Mouse (Mus musculus) embryonic facial prominence, embryonic 13.5 days (tissue): ENCODE measurements around the gene Gm37240. TPM values are rescaled to one million over a fixed set of nuclear protein-coding genes. Genes with fewer than 3 reads are reported as not detected.
A peak's percentile ranks its signal among the peaks of the same experiment; 100 is the strongest.
"Not testable (repeated sequence)": the region's sequence is repeated elsewhere in the genome, so short reads cannot be mapped to it uniquely, and the experiment has no call there.

Experiments used
- ATAC-seq: fragments of 200-750 bp; cut with Nextera tagmentation; 2 replicates; pipeline ENCODE4 v1.8.0; 2017; ENCODE audit warnings: low read depth; ENCODE audit not compliant: insufficient number of reproducible peaks, insufficient read depth, low FRiP score, low TSS enrichment
- H3K27ac ChIP-seq: fragments of 300-500 bp; sonication (generic); 2 replicates; pipeline ENCODE4 v1.5.1; 2015; ENCODE audit warnings: moderate library complexity, mild to moderate bottlenecking, inconsistent platforms
- H3K27me3 ChIP-seq: fragments of 300-500 bp; sonication (generic); 2 replicates; pipeline ENCODE4 v1.6.1; 2015; ENCODE audit warnings: mild to moderate bottlenecking, inconsistent platforms
- H3K36me3 ChIP-seq: fragments of 300-500 bp; sonication (generic); 2 replicates; pipeline ENCODE4 v1.6.1; 2015; ENCODE audit warnings: mild to moderate bottlenecking, inconsistent platforms
- H3K4me1 ChIP-seq: fragments of 300-500 bp; sonication (generic); 2 replicates; pipeline ENCODE4 v1.6.1; 2015; ENCODE audit warnings: inconsistent platforms
- H3K4me2 ChIP-seq: fragments of 300-500 bp; sonication (generic); 2 replicates; pipeline ENCODE4 v1.6.1; 2015; ENCODE audit warnings: moderate library complexity, mild to moderate bottlenecking, inconsistent platforms
- H3K4me3 ChIP-seq: fragments of 300-500 bp; sonication (generic); 2 replicates; pipeline ENCODE4 v1.5.1; 2015; ENCODE audit warnings: mild to moderate bottlenecking, inconsistent platforms
- H3K9ac ChIP-seq: fragments of 300-500 bp; sonication (generic); 2 replicates; pipeline ENCODE4 v1.6.1; 2015; ENCODE audit warnings: mild to moderate bottlenecking, inconsistent platforms
- H3K9me3 ChIP-seq: fragments of 300-500 bp; sonication (generic); 2 replicates; pipeline ENCODE4 v1.6.1; 2016; ENCODE audit warnings: inconsistent platforms
- WGBS: fragments of 180-500 bp; shearing (Covaris S2); methylation state at CpG from one replicate; pipeline ENCODE4 v1.1.7; 2015; ENCODE audit warnings: mixed read lengths; 5-methylcytosine and 5-hydroxymethylcytosine counted together
- polyA plus RNA-seq: library from polyadenylated mRNA; unstranded; fragments of >200 nt; fragmentation: Nextera tagmentation; extraction: Ambion mirVana; gene quantifications from 2 replicates; pipeline ENCODE4 v1.2.1, GENCODE M21; 2015

Gene Gm37240
- polyA plus RNA-seq, 1 experiment from 2014 or later, result 6.3 TPM

GRCm38 (mm10) chr3:84658017-84658416, 1229.3 kb downstream of the Gm37240 start:
- no peak for ATAC-seq
- 89% methylated on average over 7 of the region's 7 CpGs for WGBS

GRCm38 (mm10) chr3:84657240-84657639, 1230.1 kb downstream of the Gm37240 start:
- peaks cover 19% of the 10 kb centered on the region for H3K4me1 ChIP-seq
- no peak overlapping the region for H3K9ac ChIP-seq
- H3K36me3 ChIP-seq, result no peaks in the 10 kb centered on the region
- WGBS, result 37% methylated on average over 6 of the region's 6 CpGs
- no peaks in the 10 kb centered on the region; the same call in 1 of the 2 replicates for H3K27me3 ChIP-seq
- no peak for ATAC-seq
- no peak overlapping the region for H3K4me3 ChIP-seq
- no peak overlapping the region for H3K27ac ChIP-seq
- H3K4me2 ChIP-seq, result no peak overlapping the region
- H3K9me3 ChIP-seq, result 0 out of 2 replicates have a peak, but pooled peaks cover 3% of the 10 kb centered on the region

More at GRCm38 (mm10) chr3:84658017-84658416, 1229.3 kb downstream of the Gm37240 start:
- Histone ChIP-seq H3K27me3 (no peaks in the 10 kb centered on the region; the same call in 1 of the 2 replicates), H3K27ac (no peak overlapping the region), H3K36me3 (no peaks in the 10 kb centered on the region), H3K9me3 (0 out of 2 replicates have a peak, but pooled peaks cover 3% of the 10 kb centered on the region), H3K4me1 (peaks cover 24% of the 10 kb centered on the region), H3K4me3 (no peak overlapping the region), H3K4me2 (no peak overlapping the region), H3K9ac (no peak overlapping the region)

GRCm38 (mm10) chr3:84655785-84656150, 1231.5 kb downstream of the Gm37240 start:
- not testable (repeated sequence) for H3K36me3 ChIP-seq, H3K9ac ChIP-seq, H3K4me3 ChIP-seq, H3K27me3 ChIP-seq, H3K9me3 ChIP-seq, H3K4me2 ChIP-seq, H3K27ac ChIP-seq, ATAC-seq
- WGBS, result 69% methylated on average over 2 of the region's 2 CpGs
- H3K4me1 ChIP-seq, result peaks cover 19% of the 10 kb centered on the region

- Histone ChIP-seq H3K9ac (no peak overlapping the region), H3K27me3 (no peaks in the 10 kb centered on the region; the same call in 1 of the 2 replicates), H3K4me1 (peaks cover 19% of the 10 kb centered on the region), H3K36me3 (no peaks in the 10 kb centered on the region), H3K9me3 (0 out of 2 replicates have a peak, but pooled peaks cover 3% of the 10 kb centered on the region), H3K27ac (no peak overlapping the region), H3K4me2 (peak overlapping the region; percentile 37), H3K4me3 (no peak overlapping the region)
- no peak for ATAC-seq
- WGBS, result 20% methylated on average over 16 of the region's 16 CpGs
Observed at GRCm38 (mm10) chr3:84654900-84655784, 1232.2 kb downstream of the Gm37240 start.

GRCm38 (mm10) chr3:84654246-84654826, 1233.0 kb downstream of the Gm37240 start:
- no peaks in the 10 kb centered on the region; the same call in 1 of the 2 replicates for H3K27me3 ChIP-seq
- H3K9ac ChIP-seq, result no peak overlapping the region
- WGBS, result 40% methylated on average over 12 of the region's 12 CpGs
- peaks cover 19% of the 10 kb centered on the region for H3K4me1 ChIP-seq
- no peak overlapping the region for H3K27ac ChIP-seq
- ATAC-seq, result no peak
- no peaks in the 10 kb centered on the region for H3K36me3 ChIP-seq
- H3K9me3 ChIP-seq, result 0 out of 2 replicates have a peak, but pooled peaks cover 3% of the 10 kb centered on the region
- H3K4me2 ChIP-seq, result peak overlapping the region; percentile 49
- peak overlapping the region; percentile 20; the same call in 1 of the 2 replicates for H3K4me3 ChIP-seq

- no peak overlapping the region for H3K9ac ChIP-seq
- 28% methylated on average over 14 of the region's 14 CpGs for WGBS
- no peaks in the 10 kb centered on the region for H3K36me3 ChIP-seq
- H3K4me1 ChIP-seq, result peaks cover 19% of the 10 kb centered on the region
- H3K4me2 ChIP-seq, result peak overlapping the region; percentile 49
- 0 out of 2 replicates have a peak, but pooled peaks cover 3% of the 10 kb centered on the region for H3K9me3 ChIP-seq
- no peak overlapping the region for H3K27ac ChIP-seq
- H3K27me3 ChIP-seq, result no peaks in the 10 kb centered on the region; the same call in 1 of the 2 replicates
- ATAC-seq, result no peak
- H3K4me3 ChIP-seq, result peak overlapping the region; percentile 20; the same call in 1 of the 2 replicates
Observed at GRCm38 (mm10) chr3:84653557-84654245, 1233.6 kb downstream of the Gm37240 start.

GRCm38 (mm10) chr3:84652643-84653556, 1234.4 kb downstream of the Gm37240 start:
- no peaks in the 10 kb centered on the region for H3K36me3 ChIP-seq
- no peak overlapping the region for H3K4me3 ChIP-seq
- ATAC-seq, result no peak
- no peak overlapping the region for H3K4me2 ChIP-seq
- WGBS, result 82% methylated on average over 12 of the region's 12 CpGs
- no peak overlapping the region for H3K9ac ChIP-seq
- peaks cover 19% of the 10 kb centered on the region for H3K4me1 ChIP-seq
- H3K9me3 ChIP-seq, result no peaks in the 10 kb centered on the region
- no peak overlapping the region for H3K27ac ChIP-seq
- no peaks in the 10 kb centered on the region; the same call in 1 of the 2 replicates for H3K27me3 ChIP-seq

GRCm38 (mm10) chr3:84649578-84650327, 1237.6 kb downstream of the Gm37240 start:
- no peaks in the 10 kb centered on the region for H3K36me3 ChIP-seq
- 88% methylated on average over 12 of the region's 12 CpGs for WGBS
- no peaks in the 10 kb centered on the region for H3K9me3 ChIP-seq
- H3K9ac ChIP-seq, result no peak overlapping the region
- H3K4me3 ChIP-seq, result no peak overlapping the region
- no peak overlapping the region for H3K27ac ChIP-seq
- no peaks in the 10 kb centered on the region; the same call in 1 of the 2 replicates for H3K27me3 ChIP-seq
- ATAC-seq, result no peak
- peaks cover 15% of the 10 kb centered on the region for H3K4me1 ChIP-seq
- H3K4me2 ChIP-seq, result no peak overlapping the region

- H3K4me1 ChIP-seq, H3K36me3 ChIP-seq, H3K27me3 ChIP-seq, H3K4me3 ChIP-seq, H3K9ac ChIP-seq, ATAC-seq, H3K9me3 ChIP-seq, H3K4me2 ChIP-seq, H3K27ac ChIP-seq: not testable (repeated sequence)
- 77% methylated on average over 4 of the region's 4 CpGs for WGBS
Observed at GRCm38 (mm10) chr3:84648069-84648468, 1239.2 kb downstream of the Gm37240 start.

- no peak overlapping the region for H3K27ac ChIP-seq
- 27% methylated on average over 4 of the region's 4 CpGs for WGBS
Observed at GRCm38 (mm10) chr3:84647616-84648015, 1239.7 kb downstream of the Gm37240 start.

More at GRCm38 (mm10) chr3:84647616-84648015, 1239.7 kb downstream of the Gm37240 start:
- Histone ChIP-seq H3K36me3 (no peaks in the 10 kb centered on the region), H3K9me3 (no peaks in the 10 kb centered on the region), H3K4me2 (no peak overlapping the region), H3K27me3 (no peaks in the 10 kb centered on the region), H3K4me3 (no peak overlapping the region), H3K9ac (0 out of 2 replicates have a peak overlapping the region, but pooled peaks have one; percentile 16), H3K4me1 (peaks cover 5% of the 10 kb centered on the region; the same call in 1 of the 2 replicates)
- ATAC-seq, result no peak
